Mouse (Mus musculus) hindbrain, embryonic 16.5 days (tissue): Measurements from ENCODE around the gene Cfdp1. TPM values are rescaled to one million over a fixed set of nuclear protein-coding genes. Genes with fewer than 3 reads are reported as not detected.

ENCODE experiments used
- polyA plus RNA-seq: library from polyadenylated mRNA; unstranded; fragments of >200 nt; fragmentation: Nextera tagmentation; extraction: Ambion mirVana; gene quantifications from 2 replicates; pipeline ENCODE4 v1.2.1, GENCODE M21; 2015

Cfdp1 gene
- polyA plus RNA-seq, 1 experiment from 2014 or later, result 210 TPM

Other genes starting within 250 kb of the Cfdp1 start
- gene Ldhd, start 223.9 kb downstream of the Cfdp1 start, polyA plus RNA-seq, result 1.3 and 1.5 TPM in 2 replicates
- 25.1 and 25.5 TPM in 2 replicates for gene Zfp1, start 210.9 kb downstream of the Cfdp1 start, polyA plus RNA-seq
- not detected in 2 replicates for gene Ctrb1, start 163.3 kb downstream of the Cfdp1 start, polyA plus RNA-seq
- gene Bcar1, start 110.5 kb downstream of the Cfdp1 start, polyA plus RNA-seq, result 37.6 and 50.0 TPM in 2 replicates
- gene Tmem170, start 22.5 kb upstream of the Cfdp1 start, polyA plus RNA-seq, result 3.6 and 4.2 TPM in 2 replicates
- 4.4 and 4.9 TPM in 2 replicates for gene Chst5, start 56.2 kb upstream of the Cfdp1 start, polyA plus RNA-seq
- gene Tmem231, start 79.6 kb upstream of the Cfdp1 start, polyA plus RNA-seq, result 19.5 and 21.3 TPM in 2 replicates
- 422 and 469 TPM in 2 replicates for gene Gabarapl2, start 86.4 kb upstream of the Cfdp1 start, polyA plus RNA-seq
- gene Adat1, start 138.0 kb upstream of the Cfdp1 start, polyA plus RNA-seq, result 6.9 and 7.5 TPM in 2 replicates
- gene Kars, start 157.0 kb upstream of the Cfdp1 start, polyA plus RNA-seq, result 173 and 178 TPM in 2 replicates
- gene Terf2ip, start 157.1 kb upstream of the Cfdp1 start, polyA plus RNA-seq, result 66.8 and 71.9 TPM in 2 replicates
- 0.33 and 0.70 TPM in 2 replicates for gene Gm6793, start 160.7 kb upstream of the Cfdp1 start, polyA plus RNA-seq